Mouse (Mus musculus): Measurements from ENCODE around the gene Abcf2.

The Abcf2 gene

GRCm38 (mm10) chr5:24527780-24528179 is 49.5 kb downstream of the Abcf2 start:
- no peak for DNase-seq (ENCODE audit: low spot score)

DNA sequence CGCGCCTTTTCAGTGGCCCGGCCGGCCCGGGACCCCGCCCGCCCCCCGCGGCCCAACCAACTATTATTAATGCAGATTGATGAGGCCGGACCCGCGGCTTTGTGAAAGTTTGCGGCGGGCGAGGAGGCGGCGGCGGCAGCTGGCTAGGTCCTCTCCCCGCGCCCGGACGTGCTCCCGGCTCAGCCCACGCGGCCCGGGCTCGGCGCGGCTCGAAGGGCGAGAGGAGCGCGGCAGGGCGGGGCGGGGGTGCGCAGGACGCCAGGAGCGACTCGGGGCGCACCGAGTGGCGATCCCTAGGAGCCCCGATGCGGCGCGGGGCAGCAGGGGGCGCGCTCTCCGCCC is 50.4 kb downstream of the Abcf2 start, which contains the start of gene Gbx1:
Gbx1 (minus strand) TSS at position 314 of the 342 bp plus-strand sequence.
- peak; percentile 40 for DNase-seq (ENCODE audit: low spot score)

- DNase-seq (ENCODE audit: low spot score): no peak
Measured at GRCm38 (mm10) chr5:24526190-24526888, 50.9 kb downstream of the Abcf2 start.

GRCm38 (mm10) chr5:24525360-24526189 is 51.7 kb downstream of the Abcf2 start:
- no peak for DNase-seq (ENCODE audit: low spot score)

DNA sequence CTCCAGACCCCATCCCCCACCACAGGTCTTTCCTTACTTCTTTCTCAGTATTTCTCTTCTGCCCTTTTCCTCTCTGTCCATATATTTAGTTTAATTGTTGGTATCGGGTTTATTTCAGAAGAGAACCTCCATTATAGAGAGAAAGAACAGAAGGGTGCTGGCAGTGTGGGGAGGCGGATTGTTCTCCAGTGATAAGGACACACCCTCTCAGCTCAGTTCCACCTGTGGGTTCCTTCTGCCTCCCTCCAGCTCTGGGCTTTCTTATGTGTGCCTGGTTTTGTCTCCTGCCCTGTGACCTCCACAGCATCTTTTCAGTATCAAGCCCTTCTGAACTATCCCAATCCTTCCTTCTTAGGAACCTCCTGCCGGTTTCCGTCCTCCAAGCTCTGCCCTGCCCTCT is 52.7 kb downstream of the Abcf2 start:
- DNase-seq (ENCODE audit: low spot score): no peak

DNA sequence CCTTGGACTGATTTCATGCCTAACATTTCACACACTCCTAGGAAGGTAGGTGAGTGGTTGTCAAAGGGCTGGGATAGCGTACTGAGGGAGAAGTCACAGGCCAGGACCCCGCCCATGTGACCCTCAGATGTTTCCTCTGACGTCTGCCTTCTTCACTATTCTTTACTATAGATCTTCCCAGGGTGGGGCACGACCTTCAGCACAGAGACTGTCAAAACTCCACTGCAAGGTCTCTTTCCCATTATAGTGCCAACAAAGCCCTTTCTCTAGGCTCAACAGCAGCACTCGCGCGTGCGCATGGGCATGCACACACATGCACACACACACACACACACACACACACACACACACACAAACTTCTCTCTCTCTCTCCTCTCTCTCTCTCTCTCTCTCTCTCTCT is 53.5 kb downstream of the Abcf2 start:
- no peak for DNase-seq (ENCODE audit: low spot score)

DNA sequence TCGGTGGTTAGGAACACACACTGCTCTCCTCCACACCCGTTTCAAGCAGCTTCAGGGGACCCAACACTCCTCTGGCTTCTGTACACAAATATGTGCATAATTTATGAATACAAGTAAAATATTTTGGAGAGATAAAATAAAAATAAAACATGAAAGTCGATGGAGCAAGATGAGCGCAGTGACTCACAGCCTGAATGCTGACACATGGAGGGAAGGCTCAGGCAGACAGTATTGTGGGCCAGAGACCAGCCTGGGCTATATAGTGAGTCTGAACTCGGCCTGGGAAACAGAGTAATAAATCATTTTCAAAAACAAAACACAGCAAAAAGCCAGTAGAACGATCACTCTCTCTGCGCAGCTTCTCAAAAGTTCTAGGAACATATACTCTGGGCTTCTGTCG is 55.9 kb downstream of the Abcf2 start:
- DNase-seq (ENCODE audit: low spot score): no peak
